Mouse (Mus musculus) kidney, adult 2 months (tissue): Measurements from ENCODE around the gene Kcna7.

Experiments
- CTCF ChIP-seq: fragments of 200-500 bp; conservative IDR thresholded peaks from 2 replicates; pipeline ENCODE4 v1.5.1; 2011; ENCODE audit warnings: low read depth, mild to moderate bottlenecking, control low read depth, low read length, moderate library complexity, mixed read lengths; ENCODE audit not compliant: insufficient read depth, insufficient read length
- POLR2A ChIP-seq: fragments of 200-500 bp; IDR thresholded peaks from one replicate; pipeline ENCODE4 v1.6.1; 2011; ENCODE audit warnings: low read depth, low read length, control low read depth

GRCm38 (mm10) chr7:45395578-45396336, 9.7 kb upstream of the Kcna7 start, which contains the start of gene Snrnp70:
- TF ChIP-seq POLR2A (peak; percentile 92), CTCF (no peak)
